Mouse (Mus musculus): ENCODE measurements around the gene Them7. TPM values are rescaled to one million over a fixed set of nuclear protein-coding genes. Genes with fewer than 3 reads are reported as not detected.

Gene Them7
- total RNA-seq, 2 experiments from 2014 or later: 0.64 to 0.73 TPM

GRCm38 (mm10) chr2:105303962-105304514 is 79.9 kb downstream of the Them7 start:
- DNase-seq (ENCODE audit: low spot score in 2 of 2): no peak

GRCm38 (mm10) chr2:105305876-105306275 is 81.8 kb downstream of the Them7 start:
- DNase-seq (ENCODE audit: low spot score in 2 of 2): no peak

GRCm38 (mm10) chr2:105311414-105311813 is 87.3 kb downstream of the Them7 start:
- DNase-seq (ENCODE audit: low spot score in 2 of 2): no peak

- DNase-seq (ENCODE audit: low spot score in 2 of 2): no peak
Measured at GRCm38 (mm10) chr2:105311991-105312390, 87.9 kb downstream of the Them7 start.

GRCm38 (mm10) chr2:105313077-105313476 is 89.0 kb downstream of the Them7 start:
- DNase-seq (ENCODE audit: low spot score in 2 of 2): no peak

- DNase-seq (ENCODE audit: low spot score in 2 of 2): no peak
Measured at GRCm38 (mm10) chr2:105317556-105318184, 93.5 kb downstream of the Them7 start.

- no peak for DNase-seq (ENCODE audit: low spot score in 2 of 2)
Measured at GRCm38 (mm10) chr2:105326067-105326466, 101.9 kb downstream of the Them7 start.

- no peak for DNase-seq (ENCODE audit: low spot score in 2 of 2)
Measured at GRCm38 (mm10) chr2:105330024-105330423, 105.9 kb downstream of the Them7 start.

- no peak for DNase-seq (ENCODE audit: low spot score in 2 of 2)
Measured at GRCm38 (mm10) chr2:105333107-105333506, 109.0 kb downstream of the Them7 start.

- peak in 1 of 2 experiments; percentile 23 for DNase-seq (ENCODE audit: low spot score in 2 of 2)
Measured at GRCm38 (mm10) chr2:105333976-105334713, 110.0 kb downstream of the Them7 start.

GRCm38 (mm10) chr2:105335661-105336060 is 111.5 kb downstream of the Them7 start:
- no peak for DNase-seq (ENCODE audit: low spot score in 2 of 2)

- DNase-seq (ENCODE audit: low spot score in 2 of 2): no peak
Measured at GRCm38 (mm10) chr2:105336314-105337027, 112.4 kb downstream of the Them7 start.

- DNase-seq (ENCODE audit: low spot score in 2 of 2): no peak
Measured at GRCm38 (mm10) chr2:105337171-105337875, 113.2 kb downstream of the Them7 start.

GRCm38 (mm10) chr2:105339993-105340392 is 115.9 kb downstream of the Them7 start:
- DNase-seq (ENCODE audit: low spot score in 2 of 2): no peak

- no peak for DNase-seq (ENCODE audit: low spot score in 2 of 2)
Measured at GRCm38 (mm10) chr2:105348886-105349285, 124.8 kb downstream of the Them7 start.

- DNase-seq (ENCODE audit: low spot score in 2 of 2): no peak
Measured at GRCm38 (mm10) chr2:105356791-105357190, 132.7 kb downstream of the Them7 start.

GRCm38 (mm10) chr2:105358040-105358439 is 133.9 kb downstream of the Them7 start:
- DNase-seq (ENCODE audit: low spot score in 2 of 2): no peak

GRCm38 (mm10) chr2:105367623-105368022 is 143.5 kb downstream of the Them7 start:
- DNase-seq (ENCODE audit: low spot score in 2 of 2): no peak

- DNase-seq (ENCODE audit: low spot score in 2 of 2): no peak
Measured at GRCm38 (mm10) chr2:105370240-105370639, 146.1 kb downstream of the Them7 start.

- DNase-seq (ENCODE audit: low spot score in 2 of 2): no peak
Measured at GRCm38 (mm10) chr2:105370698-105371097, 146.6 kb downstream of the Them7 start.

- no peak for DNase-seq (ENCODE audit: low spot score in 2 of 2)
Measured at GRCm38 (mm10) chr2:105372156-105372555, 148.0 kb downstream of the Them7 start.
